Mouse (Mus musculus) midbrain, postnatal 0 days (tissue): ENCODE data around the gene Fam222a. TPM values are rescaled to one million over a fixed set of nuclear protein-coding genes. Genes with fewer than 3 reads are reported as not detected.

ENCODE experiments used
- ATAC-seq: fragments of 200-750 bp; cut with Nextera tagmentation; 2 replicates; pipeline ENCODE4 v1.8.0; 2017; ENCODE audit warnings: moderate number of reproducible peaks, mild to moderate bottlenecking, moderate TSS enrichment, moderate library complexity; ENCODE audit not compliant: low FRiP score
- DNase-seq: peaks from one replicate; pipeline ENCODE4 v3.0.0-alpha.2; 2015; ENCODE audit warnings: low spot score
- H3K27ac ChIP-seq: fragments of 300-500 bp; sonication (generic); 2 replicates; pipeline ENCODE4 v1.5.1; 2014; ENCODE audit warnings: low read depth, mild to moderate bottlenecking, low read length, mixed read lengths
- H3K27me3 ChIP-seq: fragments of 300-500 bp; sonication (generic); 2 replicates; pipeline ENCODE4 v1.6.1; 2014; ENCODE audit warnings: low read length, control low read depth, mixed read lengths; ENCODE audit not compliant: insufficient read depth
- H3K36me3 ChIP-seq: fragments of 300-500 bp; sonication (generic); 2 replicates; pipeline ENCODE4 v1.6.1; 2014; ENCODE audit warnings: low read length, control low read depth, mixed read lengths; ENCODE audit not compliant: insufficient read depth
- H3K4me1 ChIP-seq: fragments of 300-500 bp; sonication (generic); 2 replicates; pipeline ENCODE4 v1.6.1; 2014; ENCODE audit warnings: mild to moderate bottlenecking, control low read depth, antibody characterized with exemption, low read length, mixed read lengths; ENCODE audit not compliant: insufficient read depth
- H3K4me2 ChIP-seq: fragments of 300-500 bp; sonication (generic); 2 replicates; pipeline ENCODE4 v1.6.1; 2014; ENCODE audit warnings: low read depth, mild to moderate bottlenecking, low read length, mixed read lengths; ENCODE audit not compliant: poor library complexity, severe bottlenecking
- H3K4me3 ChIP-seq: fragments of 300-500 bp; sonication (generic); 2 replicates; pipeline ENCODE4 v1.5.1; 2014; ENCODE audit warnings: low read depth, mild to moderate bottlenecking, low read length, moderate library complexity
- H3K9ac ChIP-seq: fragments of 300-500 bp; sonication (generic); replicated peaks from 2 replicates; pipeline ENCODE4 v1.6.1; 2014; ENCODE audit warnings: mild to moderate bottlenecking, low read length, moderate library complexity, mixed read lengths; ENCODE audit not compliant: poor library complexity, severe bottlenecking
- H3K9me3 ChIP-seq: fragments of 300-500 bp; sonication (generic); 2 replicates; pipeline ENCODE4 v1.6.1; 2016; ENCODE audit warnings: low read length, control low read depth
- CTCF ChIP-seq: IDR thresholded peaks from 2 replicates; pipeline ENCODE4 v1.5.1; 2016; ENCODE audit warnings: antibody characterized with exemption, mild to moderate bottlenecking
- WGBS: fragments of 180-500 bp; shearing (Covaris S2); extraction: QIAGEN DNeasy Blood & Tissue Kit; methylation state at CpG from one replicate; pipeline ENCODE4 v1.1.7; 2014; 5-methylcytosine and 5-hydroxymethylcytosine counted together
- polyA plus RNA-seq: library from polyadenylated mRNA; unstranded; fragments of >200 nt; fragmentation: Nextera tagmentation; extraction: Ambion mirVana; gene quantifications from 2 replicates; pipeline ENCODE4 v1.2.1, GENCODE M21; 2015
- total RNA-seq: library from RNA; depleted of rRNA; stranded (reverse); fragments of >200 nt; gene quantifications from 2 replicates; pipeline ENCODE4 v1.2.3, GENCODE M21; 2014

Fam222a gene
- total and polyA plus RNA-seq, 2 experiments from 2014 or later = 4.2 to 10.4 TPM

DNA sequence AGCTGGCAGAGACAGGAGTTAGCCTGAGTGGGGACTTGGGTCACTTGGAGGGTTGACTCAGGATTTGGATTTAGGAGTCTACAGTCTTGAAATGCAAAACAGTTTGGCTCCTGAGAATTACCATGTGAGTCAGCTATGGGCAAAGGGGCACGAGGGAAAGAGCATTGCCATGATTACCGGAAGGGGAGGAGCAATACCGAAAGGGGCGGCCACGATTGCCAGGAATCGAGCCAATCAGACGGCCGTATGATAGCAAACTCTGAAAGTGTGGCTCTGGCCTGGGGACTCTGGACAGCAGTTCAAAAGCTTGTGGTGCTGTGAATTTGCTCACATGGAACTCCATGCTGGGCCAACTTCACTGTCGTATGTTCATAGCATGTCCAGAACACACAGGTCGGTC is 18.8 kb upstream of the Fam222a start:
- Histone ChIP-seq H3K4me1 (peaks cover 2% of the 10 kb centered on the region; the same call in 1 of the 2 replicates), H3K27ac (no peak overlapping the region), H3K36me3 (no peaks in the 10 kb centered on the region), H3K27me3 (no peaks in the 10 kb centered on the region), H3K4me3 (no peak overlapping the region), H3K9ac (no peak overlapping the region), H3K9me3 (no peaks in the 10 kb centered on the region), H3K4me2 (no peak overlapping the region)
- no peak for TF ChIP-seq CTCF
- no peak for DNase-seq
- no peak for ATAC-seq
- WGBS = 93% methylated on average over 10 of the region's 10 CpGs

DNA sequence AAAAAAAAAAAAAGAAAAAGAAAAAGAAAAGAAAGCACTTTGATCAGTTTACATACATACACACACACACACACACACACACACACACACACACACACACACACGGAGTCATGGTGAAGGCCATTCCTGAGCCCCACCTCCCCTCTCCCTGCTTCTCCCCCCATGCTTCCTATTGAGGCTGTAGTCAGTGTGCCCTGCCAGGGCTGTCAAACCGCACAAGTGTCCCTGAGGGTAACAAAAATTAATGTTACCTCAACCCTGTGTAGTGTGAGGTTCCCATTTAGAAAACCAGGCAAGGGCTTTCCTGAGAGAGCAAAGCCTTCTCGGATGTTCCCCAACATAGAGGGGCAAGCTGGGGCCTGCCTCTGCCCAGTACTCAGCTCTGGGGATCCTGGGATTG is 18.0 kb upstream of the Fam222a start:
- no peaks in the 10 kb centered on the region for H3K36me3 ChIP-seq
- no peak for TF ChIP-seq CTCF

DNA sequence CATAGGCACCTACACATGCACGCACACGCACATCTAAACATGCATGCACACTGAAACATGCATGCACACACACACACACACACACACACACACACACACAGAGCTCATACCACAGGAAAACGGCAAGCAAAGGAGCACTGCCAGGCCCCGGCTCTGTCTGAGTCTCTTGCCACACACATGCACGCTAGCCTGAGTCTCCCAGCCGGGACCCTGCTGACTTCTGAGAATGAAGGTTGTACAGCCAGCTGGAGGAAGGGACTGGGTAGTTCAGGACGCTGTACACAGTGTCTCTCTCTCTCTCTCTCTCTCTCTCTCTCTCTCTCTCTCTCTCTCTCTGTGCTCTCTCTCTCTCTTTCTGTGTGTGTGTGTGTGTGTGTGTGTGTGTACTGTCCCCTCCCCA is 17.4 kb upstream of the Fam222a start:
- no peak overlapping the region for H3K9ac ChIP-seq
- H3K4me2 ChIP-seq = no peak overlapping the region
- no peak for TF ChIP-seq CTCF
- ATAC-seq = no peak
- H3K4me3 ChIP-seq = no peak overlapping the region
- no peaks in the 10 kb centered on the region for H3K36me3 ChIP-seq
- no peak for DNase-seq
- no peak overlapping the region for H3K27ac ChIP-seq
- 32% methylated on average over 7 of the region's 7 CpGs for WGBS
- no peaks in the 10 kb centered on the region for H3K27me3 ChIP-seq
- no peaks in the 10 kb centered on the region for H3K9me3 ChIP-seq
- peaks cover 2% of the 10 kb centered on the region; the same call in 1 of the 2 replicates for H3K4me1 ChIP-seq

More for the DNA sequence above, 18.0 kb upstream of the Fam222a start:
- ATAC-seq = no peak
- Histone ChIP-seq H3K4me1 (peaks cover 2% of the 10 kb centered on the region; the same call in 1 of the 2 replicates), H3K4me2 (no peak overlapping the region), H3K27me3 (no peaks in the 10 kb centered on the region), H3K9ac (no peak overlapping the region), H3K4me3 (no peak overlapping the region), H3K27ac (no peak overlapping the region), H3K9me3 (no peaks in the 10 kb centered on the region)
- WGBS = 59% methylated on average over 3 of the region's 3 CpGs
- no peak for DNase-seq

DNA sequence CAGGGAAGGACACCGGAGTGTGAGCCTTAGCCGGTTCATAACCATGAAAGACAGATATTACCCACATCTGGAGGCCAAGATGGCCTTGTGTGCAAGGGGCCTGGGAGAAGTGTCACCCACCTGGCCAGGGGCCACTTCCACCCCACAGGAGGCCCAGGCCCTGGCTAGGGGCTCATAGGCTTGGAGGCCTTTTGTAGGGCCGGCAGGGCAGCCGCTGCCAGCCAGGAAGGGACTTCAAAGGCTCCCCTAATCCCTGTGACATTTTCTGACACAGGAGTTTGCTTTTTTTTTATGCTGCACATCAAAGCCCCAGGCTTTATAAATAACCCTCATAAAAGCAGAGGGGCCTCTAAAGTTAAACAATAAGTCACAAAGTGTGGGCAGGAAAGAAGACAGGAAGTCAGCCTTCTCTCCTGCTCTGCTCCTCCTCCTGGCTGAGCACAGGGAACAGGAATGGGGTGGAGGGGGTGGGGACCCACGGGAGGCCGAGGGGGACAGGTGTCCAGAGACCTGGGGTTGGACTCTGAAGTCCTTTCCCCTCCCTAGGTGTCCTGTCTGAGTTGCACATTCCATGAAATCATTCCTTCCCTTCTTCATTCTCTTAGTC is 16.8 kb upstream of the Fam222a start:
- Histone ChIP-seq H3K27me3 (no peaks in the 10 kb centered on the region), H3K36me3 (no peaks in the 10 kb centered on the region), H3K4me2 (no peak overlapping the region), H3K4me1 (peaks cover 2% of the 10 kb centered on the region; the same call in 1 of the 2 replicates), H3K9ac (no peak overlapping the region), H3K4me3 (no peak overlapping the region), H3K27ac (peak overlapping the region; percentile 55; the same call in 1 of the 2 replicates), H3K9me3 (no peaks in the 10 kb centered on the region)
- TF ChIP-seq CTCF = no peak
- WGBS = 13% methylated on average over 6 of the region's 6 CpGs
- no peak for ATAC-seq
- DNase-seq = no peak

DNA sequence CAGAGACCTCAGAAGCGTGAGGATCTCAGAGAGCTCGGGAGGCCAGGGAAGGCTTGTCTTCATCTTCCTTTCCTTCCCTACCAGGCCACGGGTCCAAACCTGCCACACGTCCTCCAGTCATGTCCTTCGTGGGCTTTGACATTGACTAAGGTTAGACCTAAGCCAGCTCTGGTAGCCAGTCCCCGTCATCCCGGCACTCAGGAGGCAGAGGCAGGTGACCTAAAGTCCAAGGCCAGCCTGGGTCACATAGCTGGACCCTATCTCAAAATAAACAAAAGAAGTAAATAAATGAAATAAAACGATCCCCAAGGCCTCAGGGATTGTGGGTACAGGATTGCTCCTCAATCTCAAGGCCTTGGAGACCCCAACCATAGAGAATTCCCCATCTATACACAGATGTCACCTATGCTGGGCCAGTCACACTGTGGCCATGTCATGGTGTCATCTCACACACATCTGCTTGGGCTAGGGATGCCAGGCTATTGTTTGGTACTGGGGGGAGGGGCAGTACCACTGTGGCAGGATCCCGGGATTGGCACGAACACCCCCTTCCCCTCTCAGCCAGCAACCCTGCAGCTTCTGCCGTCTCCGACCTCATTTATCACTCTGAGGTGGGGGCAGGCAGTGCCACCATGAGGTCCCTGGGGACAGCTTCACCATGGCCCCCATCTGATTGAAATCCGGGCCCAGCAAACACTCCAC is 15.2 kb upstream of the Fam222a start:
- H3K4me2 ChIP-seq = no peak overlapping the region
- no peak overlapping the region for H3K4me3 ChIP-seq
- ATAC-seq (no peak), DNase-seq (no peak)
- no peaks in the 10 kb centered on the region for H3K36me3 ChIP-seq
- H3K9ac ChIP-seq = no peak overlapping the region
- TF ChIP-seq CTCF = no peak
- peaks cover 2% of the 10 kb centered on the region; the same call in 1 of the 2 replicates for H3K4me1 ChIP-seq
- no peak overlapping the region for H3K27ac ChIP-seq
- WGBS = 70% methylated on average over 13 of the region's 13 CpGs
- no peaks in the 10 kb centered on the region for H3K27me3 ChIP-seq
- H3K9me3 ChIP-seq = no peaks in the 10 kb centered on the region

DNA sequence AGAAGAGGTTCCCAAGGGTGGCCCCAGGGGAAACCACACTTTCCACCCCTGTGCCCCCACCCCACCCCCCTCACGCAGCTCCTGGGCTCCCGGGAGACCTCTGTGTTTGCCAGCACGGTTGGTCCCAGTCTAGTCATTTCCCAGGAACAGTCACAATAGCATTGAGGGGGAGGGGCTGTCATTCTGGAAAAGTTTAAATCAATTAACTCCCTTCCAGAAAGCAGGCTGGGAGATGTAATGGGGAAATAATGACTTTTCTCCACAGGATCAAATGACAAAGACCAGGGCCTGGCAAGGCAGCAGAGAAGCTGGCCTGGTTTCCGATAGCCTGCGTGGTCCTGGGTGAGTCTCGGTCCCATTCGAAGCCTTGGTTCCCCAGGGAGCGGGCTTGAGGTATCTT is 14.1 kb upstream of the Fam222a start:
- H3K9ac ChIP-seq = no peak overlapping the region
- H3K4me3 ChIP-seq = no peak overlapping the region
- H3K4me1 ChIP-seq = peaks cover 4% of the 10 kb centered on the region; the same call in 1 of the 2 replicates
- WGBS = 64% methylated on average over 8 of the region's 8 CpGs
- no peak overlapping the region for H3K4me2 ChIP-seq
- no peaks in the 10 kb centered on the region for H3K36me3 ChIP-seq
- ATAC-seq = no peak
- H3K9me3 ChIP-seq = no peaks in the 10 kb centered on the region
- peak; percentile 42 for DNase-seq
- H3K27me3 ChIP-seq = no peaks in the 10 kb centered on the region
- TF ChIP-seq CTCF = no peak
- no peak overlapping the region for H3K27ac ChIP-seq
